Mouse (Mus musculus) thymus, adult 2 months (tissue): ENCODE results near the gene Kif28. TPM values are rescaled to one million over a fixed set of nuclear protein-coding genes. Genes with fewer than 3 reads are reported as not detected.

Experiments used
- DNase-seq: peaks from one replicate; pipeline ENCODE4 v3.0.0; 2021
- H3K27ac ChIP-seq: fragments of 200-500 bp; 2 replicates; pipeline ENCODE4 v1.5.1; 2012; ENCODE audit warnings: low read length, control low read depth; ENCODE audit not compliant: control insufficient read depth, insufficient read depth
- H3K27me3 ChIP-seq: fragments of 200-500 bp; 2 replicates; pipeline ENCODE4 v1.6.1; 2012; ENCODE audit warnings: mild to moderate bottlenecking, low read length, moderate library complexity, mixed read lengths; ENCODE audit not compliant: control insufficient read depth, insufficient read depth
- H3K36me3 ChIP-seq: fragments of 200-500 bp; 2 replicates; pipeline ENCODE4 v1.6.1; 2012; ENCODE audit warnings: mild to moderate bottlenecking, low read length, moderate library complexity; ENCODE audit not compliant: control insufficient read depth, insufficient read depth
- H3K4me1 ChIP-seq: fragments of 200-500 bp; replicated peaks from 2 replicates; pipeline ENCODE4 v1.6.1; 2012; ENCODE audit warnings: low read length; ENCODE audit not compliant: control insufficient read depth, insufficient read depth
- H3K4me3 ChIP-seq: fragments of 200-500 bp; 2 replicates; pipeline ENCODE4 v1.5.1; 2012; ENCODE audit warnings: mild to moderate bottlenecking, low read length, control low read depth, moderate library complexity; ENCODE audit not compliant: control insufficient read depth, insufficient read depth
- CTCF ChIP-seq: fragments of 200-500 bp; IDR thresholded peaks from 2 replicates; pipeline ENCODE4 v1.5.1; 2012; ENCODE audit warnings: mild to moderate bottlenecking, control low read depth, low read length, moderate library complexity, borderline replicate concordance; ENCODE audit not compliant: control insufficient read depth, poor library complexity, insufficient read depth; ENCODE audit errors: extremely low read depth
- POLR2A ChIP-seq: fragments of 200-500 bp; IDR thresholded peaks from 2 replicates; pipeline ENCODE4 v1.6.1; 2012; ENCODE audit warnings: mild to moderate bottlenecking, low read length, control low read depth, moderate library complexity; ENCODE audit not compliant: control insufficient read depth, poor library complexity, insufficient read depth; ENCODE audit errors: extremely low read depth
- WGBS: fragments of 180-500 bp; shearing (Covaris S2); methylation state at CpG from one replicate; pipeline ENCODE4 v1.1.7; 2018; 5-methylcytosine and 5-hydroxymethylcytosine counted together
- polyA plus RNA-seq: library from polyadenylated mRNA; depleted of rRNA; stranded (reverse); fragments of >200 nt; gene quantifications from 2 replicates; pipeline ENCODE4 v1.2.3, GENCODE M21; 2012

Kif28 gene
- polyA plus RNA-seq, 1 experiment = 0.03 TPM

GRCm38 (mm10) chr1:179753006-179753405 lies 7.9 kb upstream of the Kif28 start:
- Histone ChIP-seq H3K27me3 (no peaks in the 10 kb centered on the region), H3K4me3 (no peak overlapping the region), H3K27ac (no peak overlapping the region), H3K36me3 (peaks cover 72% of the 10 kb centered on the region), H3K4me1 (no peaks in the 10 kb centered on the region)
- TF ChIP-seq CTCF (no peak), POLR2A (no peak)
- no peak for DNase-seq
- WGBS = 95% methylated on average over 8 of the region's 8 CpGs

GRCm38 (mm10) chr1:179752276-179752675 lies 7.2 kb upstream of the Kif28 start:
- DNase-seq = no peak
- WGBS = 99% methylated on average over 11 of the region's 11 CpGs
- peaks cover 70% of the 10 kb centered on the region for H3K36me3 ChIP-seq
- TF ChIP-seq POLR2A = no peak
- no peak for TF ChIP-seq CTCF
- H3K27me3 ChIP-seq = no peaks in the 10 kb centered on the region
- H3K4me1 ChIP-seq = no peaks in the 10 kb centered on the region
- H3K27ac ChIP-seq = no peak overlapping the region
- H3K4me3 ChIP-seq = no peak overlapping the region

- DNase-seq = no peak
- 90% methylated on average over 4 of the region's 4 CpGs for WGBS
- H3K36me3 ChIP-seq = peaks cover 29% of the 10 kb centered on the region
Observed at GRCm38 (mm10) chr1:179743593-179744193, 1.4 kb downstream of the Kif28 start.

DNA sequence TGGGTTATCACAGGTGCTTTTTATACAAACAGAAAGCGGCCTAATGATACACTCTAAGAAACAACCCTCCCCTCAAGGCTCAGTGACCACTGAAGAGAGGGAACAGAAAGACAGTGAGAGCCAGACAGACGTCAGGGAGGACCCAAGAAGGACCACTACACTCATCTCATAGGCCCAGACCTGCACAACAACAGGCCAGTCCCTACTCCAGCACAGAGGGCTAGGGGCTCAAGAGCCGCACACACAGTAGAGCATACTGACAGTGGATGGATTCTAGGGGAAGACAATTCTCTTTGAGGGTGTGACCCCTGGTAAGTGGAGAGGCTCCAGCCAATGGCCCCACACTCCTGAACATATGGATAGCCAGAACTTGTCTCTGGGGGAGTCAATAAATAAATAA lies 8.6 kb downstream of the Kif28 start:
- Histone ChIP-seq H3K4me3 (no peak overlapping the region), H3K27ac (no peak overlapping the region), H3K4me1 (no peaks in the 10 kb centered on the region; the same call in 1 of the 2 replicates), H3K27me3 (no peaks in the 10 kb centered on the region), H3K36me3 (no peaks in the 10 kb centered on the region)
- no peak for DNase-seq
- TF ChIP-seq POLR2A (no peak), CTCF (no peak)
- WGBS = 92% methylated on average over 3 of the region's 3 CpGs

More at GRCm38 (mm10) chr1:179743593-179744193, 1.4 kb downstream of the Kif28 start:
- H3K4me1 ChIP-seq = no peaks in the 10 kb centered on the region; the same call in 1 of the 2 replicates
- no peak for TF ChIP-seq POLR2A
- TF ChIP-seq CTCF = no peak
- H3K4me3 ChIP-seq = no peak overlapping the region
- no peaks in the 10 kb centered on the region for H3K27me3 ChIP-seq
- no peak overlapping the region for H3K27ac ChIP-seq

DNA sequence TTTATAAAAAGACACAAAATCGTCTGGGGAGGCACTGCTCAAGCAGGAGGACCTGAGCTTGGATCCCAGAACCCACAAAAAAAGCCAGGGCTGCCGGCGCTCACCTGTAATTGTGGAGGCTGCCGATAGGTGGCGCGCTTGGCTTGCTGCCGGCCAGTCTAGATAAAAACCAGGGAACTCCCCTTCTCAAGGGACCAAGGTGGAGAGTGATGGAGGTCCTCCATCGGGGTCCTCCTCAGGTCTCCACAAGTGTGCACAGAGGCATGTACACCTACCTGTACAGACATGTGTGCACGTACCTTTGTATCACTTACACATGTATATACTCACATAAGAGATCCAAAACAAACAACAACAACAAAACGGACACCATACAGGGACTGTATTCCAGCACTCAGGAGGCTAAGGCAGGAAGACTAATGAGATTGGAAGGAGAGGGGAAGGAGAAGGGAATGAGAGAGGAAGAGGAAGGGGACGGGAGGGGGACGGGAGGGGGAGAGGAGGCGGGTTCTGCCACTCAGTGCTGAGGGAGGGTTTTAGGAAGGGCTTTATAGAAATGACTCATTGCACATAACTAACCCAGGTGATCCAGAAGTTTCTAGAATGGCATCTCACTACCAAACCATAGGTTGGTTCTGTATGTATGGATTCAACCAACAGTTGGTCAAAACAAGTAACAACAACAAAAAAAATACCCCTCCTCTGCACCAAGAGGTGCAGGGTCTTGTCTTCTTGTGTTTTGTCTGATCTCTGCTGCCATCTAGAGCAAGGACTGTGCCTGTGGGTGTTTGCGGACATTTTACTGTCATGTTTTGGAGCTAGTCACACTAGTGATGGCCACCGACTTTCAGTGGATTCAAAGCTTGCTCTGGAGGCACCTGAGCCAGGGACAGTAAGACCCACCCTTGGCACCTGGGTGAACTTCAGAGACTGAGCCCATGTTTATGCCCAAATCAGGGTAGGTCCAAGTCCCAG lies 10.3 kb downstream of the Kif28 start:
- Histone ChIP-seq H3K4me3 (no peak overlapping the region), H3K27me3 (no peaks in the 10 kb centered on the region), H3K4me1 (no peaks in the 10 kb centered on the region), H3K36me3 (no peaks in the 10 kb centered on the region), H3K27ac (no peak overlapping the region)
- 35% methylated on average over 15 of the region's 15 CpGs for WGBS
- DNase-seq = peak; percentile 74
- no peak for TF ChIP-seq POLR2A
- TF ChIP-seq CTCF = peak; percentile 90

DNA sequence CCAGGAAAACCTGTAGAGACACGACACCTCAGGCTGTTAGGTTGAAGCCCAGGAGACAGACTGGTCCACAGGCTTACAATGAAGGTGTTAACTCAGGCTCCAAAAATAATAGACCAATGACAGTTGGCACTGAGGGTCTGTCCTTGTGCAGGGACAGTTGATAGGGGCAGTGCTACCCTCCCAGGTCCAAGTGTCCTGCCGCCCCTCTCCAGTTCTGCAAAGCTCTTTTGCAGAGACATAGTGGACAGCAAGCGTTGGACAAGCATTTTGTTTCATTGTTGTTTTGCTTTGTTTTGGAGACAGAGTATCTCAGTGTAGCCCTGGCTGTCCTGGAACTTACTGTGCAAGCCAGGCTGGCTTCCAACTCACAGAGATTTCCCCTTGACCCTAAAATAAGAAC lies 13.7 kb downstream of the Kif28 start:
- Histone ChIP-seq H3K36me3 (no peaks in the 10 kb centered on the region), H3K27ac (no peak overlapping the region), H3K4me1 (no peaks in the 10 kb centered on the region), H3K27me3 (no peaks in the 10 kb centered on the region), H3K4me3 (no peak overlapping the region)
- DNase-seq = no peak
- no peak for TF ChIP-seq POLR2A
- no peak for TF ChIP-seq CTCF
- 92% methylated on average over 3 of the region's 3 CpGs for WGBS
